Mouse (Mus musculus) ovary, postnatal 10 days (tissue): Measurements from ENCODE around the gene Ppp1r14b.

Experiments
- DNase-seq: peaks from one replicate; pipeline ENCODE4 v3.0.0; 2022; ENCODE audit warnings: low spot score

Ppp1r14b gene

GRCm38 (mm10) chr19:6942764-6943163, 32.0 kb upstream of the Ppp1r14b start:
- DNase-seq, result no peak

DNA sequence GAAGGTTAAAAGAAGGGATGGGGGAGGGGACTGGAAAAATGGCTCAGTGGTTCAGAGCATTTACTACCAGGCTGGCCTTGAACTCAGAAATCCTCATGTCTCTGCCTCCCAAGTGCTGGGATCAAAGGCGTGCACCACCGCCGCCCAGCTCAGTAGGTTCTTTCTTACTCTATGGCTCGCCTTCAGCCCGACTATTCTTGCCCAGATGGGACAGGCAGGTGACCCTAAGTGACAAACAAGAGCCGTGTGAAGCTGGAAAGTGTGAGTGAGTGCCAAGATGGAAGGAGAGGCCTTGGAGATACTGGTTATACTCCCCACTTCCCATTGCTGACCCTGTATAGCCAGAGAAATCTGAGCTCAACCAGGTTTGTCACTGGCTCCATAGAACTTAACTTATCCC, 31.1 kb upstream of the Ppp1r14b start:
- DNase-seq, result no peak

DNA sequence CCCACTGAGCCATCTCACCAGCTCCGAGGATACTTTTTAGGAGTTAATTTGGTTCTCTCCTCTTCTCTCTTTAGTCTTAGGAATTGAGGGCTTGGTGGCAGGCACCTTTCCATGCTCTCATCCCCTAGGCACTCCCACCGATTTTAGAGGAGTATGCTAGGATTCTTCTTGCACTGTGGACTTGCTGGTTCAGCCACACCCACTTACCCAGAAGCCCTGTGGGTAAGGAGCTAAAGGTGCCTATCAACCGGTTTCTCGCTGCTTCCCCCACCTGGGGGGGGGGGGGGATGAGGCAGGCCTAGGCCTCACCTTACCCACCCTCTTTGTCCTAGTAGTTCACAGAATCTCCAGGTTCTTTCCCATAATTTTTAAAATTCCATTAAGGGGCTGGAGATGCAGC, 27.0 kb upstream of the Ppp1r14b start:
- DNase-seq, result no peak

DNA sequence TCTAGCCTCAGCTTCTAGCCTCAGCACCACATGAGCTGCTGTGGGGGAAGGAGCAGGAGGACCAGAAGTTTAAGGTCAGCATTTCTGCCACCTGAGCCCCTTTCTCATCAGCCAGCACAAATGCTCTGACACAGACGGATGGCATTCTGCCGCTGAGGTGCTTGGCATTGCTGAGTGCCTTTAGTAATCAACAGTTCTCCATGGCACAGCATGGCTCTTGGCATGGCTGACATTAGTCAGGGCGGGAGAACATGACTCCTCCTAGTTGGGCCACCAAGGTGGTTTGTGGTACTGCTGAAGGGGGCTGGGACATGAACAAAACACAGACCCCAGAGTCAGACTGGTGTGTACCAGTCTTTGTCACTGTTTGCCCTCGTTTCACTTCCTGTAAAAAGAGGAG, 26.6 kb upstream of the Ppp1r14b start:
- no peak for DNase-seq

DNA sequence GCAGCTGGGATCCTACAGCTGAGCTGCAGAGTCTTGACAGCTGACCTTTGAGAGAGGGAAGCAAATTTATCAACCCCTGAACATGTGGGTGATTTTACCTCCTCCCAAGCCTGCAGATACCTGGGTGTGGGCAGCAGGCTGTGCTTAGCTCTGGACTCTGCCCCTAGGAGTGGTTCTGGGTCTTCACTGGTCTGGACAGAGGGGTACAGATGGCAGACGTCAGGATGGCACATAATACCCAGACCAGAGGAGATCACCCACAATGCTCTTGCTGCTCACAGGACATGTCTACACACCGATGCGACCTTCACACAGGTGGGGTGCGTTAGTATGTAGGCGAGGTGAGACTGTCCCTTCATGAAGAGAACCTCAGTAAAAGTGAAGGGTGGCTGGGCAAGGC, 25.2 kb upstream of the Ppp1r14b start:
- no peak for DNase-seq

DNA sequence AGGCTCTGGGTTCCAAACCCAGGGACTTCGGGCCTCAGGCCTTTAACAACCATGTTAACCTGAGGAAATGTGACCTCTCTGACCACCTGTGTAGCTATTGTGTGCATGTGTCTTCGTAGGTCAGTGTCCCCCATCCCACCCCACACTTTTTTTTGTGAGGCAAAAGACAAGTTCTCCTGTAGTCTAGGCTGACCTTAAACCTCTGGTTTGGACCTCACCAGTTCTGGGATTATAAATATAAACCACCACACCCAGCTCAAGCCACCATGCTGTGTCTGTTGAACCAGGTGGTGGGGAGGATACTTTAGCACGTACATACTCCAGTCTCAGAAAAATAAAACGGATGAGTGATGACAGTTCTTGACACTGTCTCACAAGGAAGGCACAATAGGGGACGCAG, 24.8 kb upstream of the Ppp1r14b start:
- no peak for DNase-seq

DNA sequence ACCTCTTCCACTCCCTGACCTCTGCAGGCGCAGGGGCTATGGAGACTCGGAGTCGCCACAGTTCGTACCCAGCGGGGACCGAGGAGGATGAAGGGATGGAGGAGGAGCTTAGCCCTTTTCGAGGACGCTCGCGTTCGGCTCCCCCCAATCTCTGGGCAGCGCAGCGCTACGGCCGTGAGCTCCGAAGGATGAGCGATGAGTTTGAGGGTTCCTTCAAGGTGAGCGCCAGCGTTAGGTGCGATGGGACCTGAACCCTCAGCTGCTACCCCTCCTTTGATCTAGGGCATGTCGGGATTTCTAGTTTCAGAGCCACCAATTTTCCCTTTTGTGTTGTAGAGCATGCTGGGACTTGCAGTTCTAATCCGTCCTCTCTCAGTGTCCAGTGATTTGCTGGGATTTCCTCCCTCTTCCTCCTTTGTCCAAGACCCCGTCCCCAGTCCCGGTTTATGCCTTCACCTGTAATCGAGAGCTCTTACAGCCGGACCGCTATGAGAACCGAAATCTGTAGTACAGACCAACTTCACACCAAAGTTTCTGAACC, 24.1 kb upstream of the Ppp1r14b start:
- DNase-seq, result peak; percentile 52

DNA sequence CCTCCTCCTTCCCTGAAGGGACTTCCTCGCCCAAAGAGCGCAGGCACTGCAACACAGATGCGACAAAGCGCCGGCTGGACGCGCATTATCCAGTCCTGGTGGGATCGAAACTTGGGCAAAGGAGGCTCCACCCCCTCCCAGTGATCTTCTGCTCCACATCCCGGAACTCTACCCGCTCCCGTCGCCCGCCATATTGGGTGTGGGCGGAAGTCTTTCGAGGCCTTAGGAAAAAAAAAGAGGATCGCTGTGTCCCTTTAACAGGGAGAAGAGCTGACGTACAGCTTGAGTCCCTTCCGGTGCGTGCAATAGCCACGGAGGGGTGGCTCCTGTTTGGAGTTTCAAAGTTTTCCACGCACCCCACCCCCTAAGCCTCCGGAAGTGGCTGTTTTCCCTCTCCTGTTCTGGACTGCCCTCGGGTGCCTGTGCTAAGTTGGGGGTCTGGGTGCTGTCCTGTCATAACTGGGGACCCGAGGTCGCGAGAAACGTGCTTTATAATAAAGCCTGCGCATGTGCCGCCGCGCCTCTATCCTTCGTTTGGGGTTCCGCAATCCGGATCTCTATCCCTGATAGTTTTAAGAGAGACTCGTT, 23.3 kb upstream of the Ppp1r14b start:
- peak; percentile 70 for DNase-seq

DNA sequence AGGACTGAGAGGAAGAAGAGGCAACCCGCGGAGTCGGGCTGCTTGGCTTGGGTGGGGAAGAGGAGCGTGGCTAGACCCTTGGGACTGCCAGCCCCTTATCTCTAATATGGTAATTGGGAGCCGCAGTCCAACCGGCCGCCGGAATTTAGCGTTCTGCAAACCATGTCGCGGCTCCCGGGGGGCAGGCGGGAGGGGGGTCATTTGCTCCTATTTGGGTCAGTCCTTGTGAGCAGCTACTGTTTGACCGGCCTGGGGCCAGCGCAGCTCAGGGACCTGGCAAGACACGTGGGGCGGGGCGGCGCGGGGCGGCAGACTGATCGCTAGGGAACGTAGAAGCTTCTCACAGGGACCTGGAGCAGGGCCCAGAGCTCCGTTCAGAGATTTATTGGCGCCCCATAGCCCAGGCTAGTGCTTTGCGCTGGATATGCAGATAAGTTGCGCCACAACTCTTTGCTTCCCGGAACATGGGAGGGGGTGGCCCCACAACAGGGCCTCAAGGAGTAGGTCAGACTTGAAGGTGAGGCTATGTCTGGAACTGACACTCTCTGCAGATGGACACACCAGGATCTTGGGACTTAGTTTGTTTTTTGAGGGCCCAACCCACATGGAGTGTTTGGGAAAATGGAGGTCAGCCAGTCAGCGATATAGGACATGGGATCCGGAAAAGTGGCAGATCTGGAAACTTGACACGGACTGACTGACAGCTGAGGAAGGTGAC, 22.6 kb upstream of the Ppp1r14b start:
- DNase-seq, result peak; percentile 60

DNA sequence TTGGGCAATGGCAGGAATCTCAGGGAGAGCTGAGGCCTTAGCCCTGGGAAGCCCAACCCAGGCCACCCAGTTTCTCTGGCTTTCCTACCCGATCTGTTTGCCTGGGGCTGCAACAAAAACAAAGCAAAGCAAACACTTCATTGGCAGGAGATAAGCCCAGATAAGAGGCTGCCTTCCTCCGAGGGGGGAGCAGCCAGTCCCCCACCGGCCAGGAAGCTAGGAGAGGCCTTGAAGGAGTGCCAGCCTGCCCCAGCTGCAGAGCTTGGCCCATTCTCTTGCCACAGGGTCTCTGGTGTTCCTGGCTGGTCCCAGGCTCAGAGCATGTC, 22.1 kb upstream of the Ppp1r14b start:
- no peak for DNase-seq

GRCm38 (mm10) chr19:6954046-6954445, 20.7 kb upstream of the Ppp1r14b start:
- no peak for DNase-seq

GRCm38 (mm10) chr19:6955424-6955823, 19.3 kb upstream of the Ppp1r14b start:
- no peak for DNase-seq

- no peak for DNase-seq
Observed at GRCm38 (mm10) chr19:6956461-6956860, 18.3 kb upstream of the Ppp1r14b start.

- DNase-seq, result no peak
Observed at GRCm38 (mm10) chr19:6968491-6969271, 6.1 kb upstream of the Ppp1r14b start.

GRCm38 (mm10) chr19:6969291-6969664, 5.5 kb upstream of the Ppp1r14b start:
- DNase-seq, result no peak

DNA sequence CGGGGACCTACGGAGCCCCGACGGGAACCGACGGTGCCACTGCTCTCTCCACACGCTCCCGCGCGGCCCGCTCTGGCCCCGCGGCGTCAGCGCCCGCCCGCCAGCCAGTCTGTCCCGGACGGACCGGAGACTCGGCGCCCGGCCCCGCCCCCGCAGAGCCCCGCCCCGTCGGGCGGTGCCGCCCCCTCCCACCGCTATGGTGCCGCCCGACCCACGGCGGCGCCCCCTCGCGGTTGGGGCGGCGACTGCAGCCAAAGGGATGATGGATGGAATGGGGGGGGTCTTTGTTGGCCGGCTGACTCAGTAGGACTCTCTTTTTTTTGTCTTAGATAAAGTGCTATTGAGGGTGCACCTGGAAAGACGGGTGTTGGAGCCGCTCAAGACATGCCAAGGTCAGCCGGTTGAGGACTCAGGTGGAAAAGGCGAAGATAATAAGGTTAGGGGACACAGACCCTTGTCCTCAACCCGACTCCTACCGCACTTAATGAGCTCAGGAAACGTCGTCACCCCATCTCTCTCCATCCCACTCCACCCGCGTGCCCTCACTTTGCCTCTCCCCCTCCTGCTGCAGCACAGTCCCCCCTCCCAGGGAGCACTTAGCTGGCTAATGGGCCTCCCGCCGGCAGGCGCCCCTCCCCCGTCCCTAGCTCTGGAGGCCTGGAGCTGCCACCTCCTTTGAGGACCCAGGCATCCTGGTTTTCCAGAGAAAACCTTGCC, 4.9 kb upstream of the Ppp1r14b start:
- no peak for DNase-seq

DNA sequence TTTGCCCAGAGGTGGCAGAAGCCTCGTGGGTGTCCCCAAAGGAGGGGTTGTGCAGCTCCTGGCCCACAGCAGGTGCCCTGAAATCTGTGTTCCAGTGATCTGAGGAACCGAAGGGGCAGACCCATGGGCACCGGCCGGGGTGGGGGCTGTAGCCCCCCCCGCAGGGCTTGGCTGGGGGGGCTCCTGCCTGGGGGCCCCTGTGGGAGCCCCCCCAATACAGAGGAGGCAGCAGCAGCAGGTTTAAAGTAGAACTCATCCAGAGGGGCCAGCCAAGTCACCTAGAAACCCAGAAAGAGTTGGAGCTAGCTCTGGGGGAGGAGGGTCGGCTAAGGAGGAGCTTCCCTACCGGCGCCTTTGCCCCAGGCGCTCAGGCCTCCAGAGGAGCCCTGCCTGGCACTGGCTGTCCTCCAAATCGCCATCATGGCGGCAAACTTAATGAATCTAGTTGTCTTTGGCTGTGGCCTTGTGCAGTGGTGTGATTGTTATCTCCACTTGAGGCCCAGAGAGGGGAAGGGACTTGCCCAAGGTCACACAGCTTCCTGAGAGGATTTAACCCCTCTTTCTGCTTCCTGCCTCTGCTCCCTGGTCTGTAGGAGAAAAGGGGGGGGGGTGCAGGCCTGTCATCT, 4.2 kb upstream of the Ppp1r14b start:
- DNase-seq, result no peak

- DNase-seq, result no peak
Observed at GRCm38 (mm10) chr19:6971644-6972043, 3.1 kb upstream of the Ppp1r14b start.

DNA sequence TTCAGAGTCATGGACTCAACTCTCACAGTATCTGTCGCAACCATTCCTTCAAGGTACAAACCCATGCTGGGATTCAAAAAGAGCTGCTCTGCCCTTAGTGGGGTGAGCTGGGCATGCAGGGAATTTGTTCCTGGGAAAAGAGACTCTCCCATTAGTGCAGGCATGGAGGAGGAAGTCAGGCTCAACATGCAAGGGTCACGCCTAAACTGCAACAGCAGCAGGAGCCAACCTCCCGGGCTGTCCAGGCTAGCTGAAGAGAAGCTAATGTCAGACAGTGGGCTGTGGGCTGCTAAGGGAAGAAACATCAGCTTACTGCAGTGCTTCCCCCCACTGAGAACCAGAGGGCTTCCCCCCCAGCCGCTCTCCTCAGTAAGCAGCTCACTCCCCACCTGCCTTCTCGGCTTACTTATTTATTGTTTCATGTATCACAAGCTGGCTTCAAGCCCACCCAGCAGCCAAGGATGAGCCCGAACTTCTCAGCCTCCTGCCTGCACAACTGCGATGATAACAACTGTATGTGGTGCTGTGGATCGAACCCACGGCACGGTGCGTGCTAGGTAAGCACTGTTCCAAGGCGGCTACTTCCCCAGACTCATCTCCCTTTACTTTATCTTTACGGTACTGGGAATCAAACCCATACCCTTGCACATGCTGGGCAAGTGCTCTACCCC, 2.4 kb upstream of the Ppp1r14b start:
- DNase-seq, result no peak

- no peak for DNase-seq
Observed at GRCm38 (mm10) chr19:6973581-6974190, 1.1 kb upstream of the Ppp1r14b start.
